Comparison of ENCODE assay signal across 16 mouse cellular contexts in genomic region chr4:145073728-145074127, GRCm38 (mm10).
DNase-seq lines count a peak whose midpoint lies in the region; ATAC-seq and TF ChIP-seq lines count a peak whose summit lies in the region.
"Had no signal": no experiment of that assay in that cellular context is flagged by ENCODE, and none has a peak within 500 bp of the region (broad histone marks: within the 10 kb centered on the region; RNA-seq: fewer than 3 reads in every experiment).

No protein-coding gene starts in this region.

- no peak overlapping the region for H3K4me3 ChIP-seq in kidney, postnatal 0 days (replicated peaks; ENCODE audit: low read depth, low read length)
- no peak overlapping the region for H3K4me3 ChIP-seq in midbrain, embryonic 11.5 days (ENCODE audit: low read depth, low read length)
- H3K4me3 ChIP-seq: forebrain, embryonic 15.5 days; hindbrain, embryonic 12.5 days; myocyte; neural tube, embryonic 15.5 days; stomach, embryonic 15.5 days had no signal

- no peaks in the 10 kb centered on the region for H3K9me3 ChIP-seq in kidney, postnatal 0 days (replicated peaks; ENCODE audit: low read length)
- H3K9me3 ChIP-seq in midbrain, embryonic 11.5 days (ENCODE audit: control insufficient read depth, low read length), result no peaks in the 10 kb centered on the region
- H3K9me3 ChIP-seq: forebrain, embryonic 15.5 days; hindbrain, embryonic 12.5 days; neural tube, embryonic 15.5 days; stomach, embryonic 15.5 days had no signal

- no peak overlapping the region for H3K4me2 ChIP-seq in kidney, postnatal 0 days (ENCODE audit: low read length)
- H3K4me2 ChIP-seq in midbrain, embryonic 11.5 days, result no peak overlapping the region
- H3K4me2 ChIP-seq: forebrain, embryonic 15.5 days; hindbrain, embryonic 12.5 days; neural tube, embryonic 15.5 days; stomach, embryonic 15.5 days had no signal

- no peak overlapping the region for H3K9ac ChIP-seq in kidney, postnatal 0 days (ENCODE audit: low read depth, low read length)
- no peak overlapping the region for H3K9ac ChIP-seq in midbrain, embryonic 11.5 days (ENCODE audit: low read length)
- H3K9ac ChIP-seq: forebrain, embryonic 15.5 days; hindbrain, embryonic 12.5 days; neural tube, embryonic 15.5 days; stomach, embryonic 15.5 days had no signal

- TF ChIP-seq CTCF in kidney, postnatal 0 days (IDR thresholded peaks at IDR 0.05; ENCODE audit: low read depth), result no peak

- 0 out of 2 replicates have a peak overlapping the region, but pooled peaks have one; percentile 47 for H3K27ac ChIP-seq in kidney, postnatal 0 days
- no peak overlapping the region for H3K27ac ChIP-seq in midbrain, embryonic 11.5 days (ENCODE audit: low read depth, low read length)
- H3K27ac ChIP-seq: forebrain, embryonic 15.5 days; hindbrain, embryonic 12.5 days; neural tube, embryonic 15.5 days; stomach, embryonic 15.5 days had no signal

- no peaks in the 10 kb centered on the region for H3K4me1 ChIP-seq in kidney, postnatal 0 days (replicated peaks; ENCODE audit: insufficient read depth, low read length)
- H3K4me1 ChIP-seq in midbrain, embryonic 11.5 days (ENCODE audit: control insufficient read depth, insufficient read depth, low read length), result no peaks in the 10 kb centered on the region
- H3K4me1 ChIP-seq: forebrain, embryonic 15.5 days; neural tube, embryonic 15.5 days; stomach, embryonic 15.5 days had no signal

- ATAC-seq in kidney, postnatal 0 days (replicated peaks; ENCODE audit: low FRiP score, low read depth), result no peak; the same call in 1 of the 2 replicates
- peak; percentile 97 for ATAC-seq in common myeloid progenitor, adult 5-6 weeks (replicated peaks; ENCODE audit: low read depth, poor library complexity, severe bottlenecking)
- ATAC-seq in granulocyte monocyte progenitor cell, adult 5-6 weeks (replicated peaks; ENCODE audit: poor library complexity, severe bottlenecking), result peak; percentile 90
- ATAC-seq in monocyte, adult 5-6 weeks (replicated peaks; ENCODE audit: insufficient number of reproducible peaks, low FRiP score, low TSS enrichment, poor library complexity, severe bottlenecking), result 0 out of 2 replicates have a peak, but pooled peaks have one; percentile 43
- no peak for ATAC-seq in midbrain, embryonic 11.5 days (ENCODE audit: low FRiP score)
- ATAC-seq: forebrain, embryonic 15.5 days had no signal

- peaks cover 41% of the 10 kb centered on the region for H3K36me3 ChIP-seq in kidney, postnatal 0 days (ENCODE audit: insufficient read depth, low read length)
- peaks cover 3% of the 10 kb centered on the region; the same call in 1 of the 2 replicates for H3K36me3 ChIP-seq in midbrain, embryonic 11.5 days (ENCODE audit: control insufficient read depth, insufficient read depth, low read length)

- no peaks in the 10 kb centered on the region for H3K27me3 ChIP-seq in kidney, postnatal 0 days (ENCODE audit: insufficient read depth, low read length)
- no peaks in the 10 kb centered on the region for H3K27me3 ChIP-seq in midbrain, embryonic 11.5 days (ENCODE audit: control insufficient read depth, insufficient read depth, low read length)
- H3K27me3 ChIP-seq: forebrain, embryonic 15.5 days; hindbrain, embryonic 12.5 days; neural tube, embryonic 15.5 days; stomach, embryonic 15.5 days had no signal

- no peak for DNase-seq in kidney, postnatal 0 days (ENCODE audit: low spot score)
- DNase-seq in kidney, postnatal 14 days, result no peak
- no peak for DNase-seq in thymus, postnatal 4 days
- no peak for DNase-seq in midbrain, embryonic 11.5 days (ENCODE audit: low spot score, missing footprints)
- DNase-seq: cerebellum, adult 2 months; gastrocnemius, postnatal 14 days; midbrain, embryonic 14.5 days; right cerebral cortex, postnatal 25 days had no signal

- WGBS in kidney, postnatal 0 days, result 79% methylated on average over 7 of the region's 7 CpGs
- 90% methylated on average over 7 of the region's 7 CpGs for WGBS in midbrain, embryonic 11.5 days

Comparison
In these comparisons a context has a peak if more than half of its experiments do, and no peak if none do; other contexts are left out.
1. ATAC-seq: peak in common myeloid progenitor, adult 5-6 weeks (single experiment), granulocyte monocyte progenitor cell, adult 5-6 weeks (single experiment) and monocyte, adult 5-6 weeks (single experiment); none in kidney, postnatal 0 days (single experiment) and midbrain, embryonic 11.5 days (single experiment).